Mouse (Mus musculus): Measurements from ENCODE around the gene Tacr2. TPM values are rescaled to one million over a fixed set of nuclear protein-coding genes. Genes with fewer than 3 reads are reported as not detected.

Tacr2 gene
- polyA plus RNA-seq, 1 experiment from 2014 or later: not detected

GRCm38 (mm10) chr10:62244067-62244466 lies 8.2 kb upstream of the Tacr2 start:
- no peaks in the 10 kb centered on the region for H3K4me1 ChIP-seq
- H3K36me3 ChIP-seq: no peaks in the 10 kb centered on the region
- ATAC-seq (ENCODE audit: low FRiP score): no peak
- H3K9ac ChIP-seq: no peak overlapping the region
- no peaks in the 10 kb centered on the region for H3K27me3 ChIP-seq
- no peaks in the 10 kb centered on the region for H3K9me3 ChIP-seq (replicated peaks)
- no peak overlapping the region for H3K27ac ChIP-seq
- no peak overlapping the region for H3K4me2 ChIP-seq (replicated peaks)
- H3K4me3 ChIP-seq: no peak overlapping the region
- 92% methylated on average over 9 of the region's 9 CpGs for WGBS

GRCm38 (mm10) chr10:62247156-62247555 lies 5.1 kb upstream of the Tacr2 start:
- H3K9ac ChIP-seq: no peak overlapping the region
- no peak overlapping the region for H3K4me2 ChIP-seq (replicated peaks)
- ATAC-seq (ENCODE audit: low FRiP score): no peak
- H3K9me3 ChIP-seq (replicated peaks): no peaks in the 10 kb centered on the region
- no peaks in the 10 kb centered on the region for H3K27me3 ChIP-seq
- no peaks in the 10 kb centered on the region for H3K4me1 ChIP-seq
- H3K36me3 ChIP-seq: no peaks in the 10 kb centered on the region
- 64% methylated on average over 3 of the region's 3 CpGs for WGBS
- no peak overlapping the region for H3K4me3 ChIP-seq
- H3K27ac ChIP-seq: no peak overlapping the region

- 67% methylated on average over 8 of the region's 8 CpGs for WGBS
- H3K9ac ChIP-seq: no peak overlapping the region
- no peak for ATAC-seq (ENCODE audit: low FRiP score)
- no peaks in the 10 kb centered on the region for H3K36me3 ChIP-seq
- no peaks in the 10 kb centered on the region for H3K9me3 ChIP-seq (replicated peaks)
- no peaks in the 10 kb centered on the region for H3K4me1 ChIP-seq
- no peak overlapping the region for H3K27ac ChIP-seq
- H3K27me3 ChIP-seq: no peaks in the 10 kb centered on the region; the same call in 1 of the 2 replicates
- H3K4me3 ChIP-seq: no peak overlapping the region
- H3K4me2 ChIP-seq (replicated peaks): no peak overlapping the region
These were observed 4.4 kb upstream of the Tacr2 start for GRCm38 (mm10) chr10:62247815-62248214.

DNA sequence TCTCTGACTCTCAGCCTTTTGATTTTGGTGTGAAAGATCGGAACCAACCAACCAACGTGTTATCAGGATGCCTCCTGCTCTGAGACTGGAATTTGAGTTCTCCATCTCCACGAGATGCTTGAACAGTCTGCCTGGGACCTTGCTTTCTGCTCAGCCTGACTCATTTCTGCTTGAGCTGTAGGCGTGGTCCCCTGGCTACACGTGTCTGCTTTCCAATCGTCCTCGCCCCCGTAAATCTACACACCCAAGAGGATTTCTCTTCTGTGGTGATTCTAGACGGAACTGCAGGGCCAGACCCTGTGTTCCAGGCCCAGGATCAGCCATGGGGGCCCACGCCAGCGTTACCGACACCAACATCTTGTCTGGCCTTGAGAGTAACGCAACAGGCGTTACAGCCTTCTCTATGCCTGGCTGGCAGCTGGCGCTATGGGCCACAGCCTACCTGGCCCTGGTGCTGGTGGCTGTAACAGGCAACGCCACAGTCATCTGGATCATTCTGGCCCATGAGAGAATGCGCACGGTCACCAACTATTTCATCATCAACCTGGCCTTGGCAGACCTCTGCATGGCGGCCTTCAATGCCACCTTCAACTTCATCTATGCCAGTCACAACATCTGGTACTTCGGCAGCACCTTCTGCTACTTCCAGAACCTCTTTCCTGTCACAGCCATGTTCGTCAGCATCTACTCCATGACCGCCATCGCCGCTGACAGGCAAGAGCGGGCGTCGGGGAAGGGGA lies 428 bp downstream of the Tacr2 start:
- H3K27me3 ChIP-seq: no peaks in the 10 kb centered on the region; the same call in 1 of the 2 replicates
- no peak overlapping the region for H3K4me2 ChIP-seq (replicated peaks)
- WGBS: 89% methylated on average over 27 of the region's 27 CpGs
- H3K4me1 ChIP-seq: no peaks in the 10 kb centered on the region
- ATAC-seq (ENCODE audit: low FRiP score): no peak
- H3K9ac ChIP-seq: no peak overlapping the region
- no peaks in the 10 kb centered on the region for H3K9me3 ChIP-seq (replicated peaks)
- no peaks in the 10 kb centered on the region for H3K36me3 ChIP-seq
- H3K27ac ChIP-seq: no peak overlapping the region
- no peak overlapping the region for H3K4me3 ChIP-seq

DNA sequence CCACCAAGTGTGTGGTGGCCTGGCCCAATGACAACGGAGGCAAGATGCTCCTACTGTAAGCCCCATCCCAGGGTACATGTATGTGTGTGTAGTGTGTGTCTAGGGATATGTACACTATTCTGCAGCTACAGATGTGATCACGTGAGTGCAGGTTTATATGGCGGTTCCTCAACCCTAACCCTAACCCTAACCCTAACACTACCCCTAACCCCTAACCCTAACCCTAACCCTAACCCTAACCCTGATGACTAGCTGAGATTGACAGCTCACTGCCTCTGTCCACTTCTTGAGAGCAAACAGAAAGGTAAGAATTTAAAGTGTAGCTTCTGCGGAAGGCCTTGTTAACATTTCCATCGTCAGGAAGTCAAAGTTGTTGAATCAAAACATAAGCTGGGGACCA lies 6.1 kb downstream of the Tacr2 start:
- no peaks in the 10 kb centered on the region for H3K36me3 ChIP-seq
- no peaks in the 10 kb centered on the region for H3K9me3 ChIP-seq (replicated peaks)
- no peak overlapping the region for H3K4me3 ChIP-seq
- ATAC-seq (ENCODE audit: low FRiP score): no peak
- H3K4me1 ChIP-seq: no peaks in the 10 kb centered on the region
- no peak overlapping the region for H3K4me2 ChIP-seq (replicated peaks)
- WGBS: 90% methylated on average over 5 of the region's 5 CpGs
- H3K27me3 ChIP-seq: no peaks in the 10 kb centered on the region; the same call in 1 of the 2 replicates
- H3K27ac ChIP-seq: no peak overlapping the region
- no peak overlapping the region for H3K9ac ChIP-seq

DNA sequence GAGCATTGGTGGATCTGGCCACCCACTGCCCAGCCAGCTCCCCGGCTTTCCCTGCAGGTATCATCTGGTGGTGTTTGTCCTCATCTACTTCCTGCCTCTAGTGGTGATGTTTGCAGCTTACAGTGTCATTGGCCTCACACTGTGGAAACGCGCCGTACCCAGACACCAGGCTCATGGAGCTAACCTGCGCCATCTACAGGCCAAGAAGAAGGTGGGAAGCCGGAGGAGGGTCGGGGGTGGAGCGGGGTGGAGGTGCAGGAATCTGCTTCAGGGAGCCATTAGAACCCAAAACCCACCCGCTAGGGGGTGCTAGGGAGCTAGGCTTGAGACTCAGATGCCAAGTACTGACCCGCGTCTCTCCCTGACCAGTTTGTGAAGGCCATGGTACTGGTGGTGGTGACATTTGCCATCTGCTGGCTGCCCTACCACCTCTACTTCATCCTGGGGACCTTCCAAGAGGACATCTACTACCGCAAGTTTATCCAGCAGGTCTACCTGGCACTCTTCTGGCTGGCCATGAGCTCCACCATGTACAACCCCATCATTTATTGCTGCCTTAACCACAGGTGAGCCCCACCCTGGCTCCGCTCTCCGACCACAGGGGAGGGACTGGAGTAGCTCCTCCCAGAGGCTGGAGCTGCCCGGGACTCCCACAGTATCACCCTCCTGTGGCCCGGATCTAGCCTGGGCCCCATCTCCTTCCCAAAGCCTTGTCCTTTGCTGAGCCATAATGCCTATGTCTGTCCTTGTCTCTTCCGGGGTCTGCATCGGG lies 9.1 kb downstream of the Tacr2 start:
- H3K9ac ChIP-seq: no peak overlapping the region
- H3K36me3 ChIP-seq: no peaks in the 10 kb centered on the region
- 17% methylated on average over 18 of the region's 18 CpGs for WGBS
- no peaks in the 10 kb centered on the region; the same call in 1 of the 2 replicates for H3K27me3 ChIP-seq
- H3K27ac ChIP-seq: no peak overlapping the region
- no peaks in the 10 kb centered on the region for H3K9me3 ChIP-seq (replicated peaks)
- H3K4me3 ChIP-seq: no peak overlapping the region
- H3K4me1 ChIP-seq: no peaks in the 10 kb centered on the region
- peak; percentile 71 for ATAC-seq (ENCODE audit: low FRiP score)
- H3K4me2 ChIP-seq (replicated peaks): no peak overlapping the region

GRCm38 (mm10) chr10:62264299-62264698 lies 12.1 kb downstream of the Tacr2 start:
- Histone ChIP-seq H3K4me1 (no peaks in the 10 kb centered on the region), H3K9me3 (replicated peaks) (no peaks in the 10 kb centered on the region), H3K36me3 (peaks cover 3% of the 10 kb centered on the region; the same call in 1 of the 2 replicates), H3K4me3 (no peak overlapping the region), H3K27me3 (no peaks in the 10 kb centered on the region; the same call in 1 of the 2 replicates), H3K27ac (no peak overlapping the region), H3K4me2 (replicated peaks) (no peak overlapping the region), H3K9ac (no peak overlapping the region)
- 88% methylated on average over 2 of the region's 2 CpGs for WGBS
- no peak for ATAC-seq (ENCODE audit: low FRiP score)

DNA sequence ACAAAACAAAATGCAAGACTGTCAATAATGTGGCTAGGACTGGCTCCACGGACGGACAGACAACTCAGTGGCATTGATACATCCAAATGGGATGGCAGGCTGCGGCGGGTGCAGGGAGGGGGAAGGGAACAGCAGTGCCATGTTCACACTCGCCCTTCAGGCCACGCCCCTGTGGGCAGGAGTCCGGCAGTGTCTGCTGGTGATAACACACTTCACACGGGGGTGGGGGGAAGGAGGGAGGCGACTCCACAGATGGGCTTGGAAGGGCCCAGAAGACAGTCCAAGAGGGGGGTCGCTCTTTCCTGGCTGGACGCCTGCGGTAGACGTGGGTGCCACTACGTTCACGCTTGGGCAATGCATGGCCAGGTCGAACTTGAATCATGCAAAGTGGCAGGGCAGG lies 17.0 kb downstream of the Tacr2 start:
- Histone ChIP-seq H3K27me3 (no peaks in the 10 kb centered on the region), H3K9ac (no peak overlapping the region), H3K4me2 (replicated peaks) (no peak overlapping the region), H3K4me3 (no peak overlapping the region), H3K36me3 (peaks cover 35% of the 10 kb centered on the region), H3K27ac (no peak overlapping the region), H3K9me3 (replicated peaks) (no peaks in the 10 kb centered on the region), H3K4me1 (no peaks in the 10 kb centered on the region)
- no peak for ATAC-seq (ENCODE audit: low FRiP score)
- 83% methylated on average over 16 of the region's 16 CpGs for WGBS

DNA sequence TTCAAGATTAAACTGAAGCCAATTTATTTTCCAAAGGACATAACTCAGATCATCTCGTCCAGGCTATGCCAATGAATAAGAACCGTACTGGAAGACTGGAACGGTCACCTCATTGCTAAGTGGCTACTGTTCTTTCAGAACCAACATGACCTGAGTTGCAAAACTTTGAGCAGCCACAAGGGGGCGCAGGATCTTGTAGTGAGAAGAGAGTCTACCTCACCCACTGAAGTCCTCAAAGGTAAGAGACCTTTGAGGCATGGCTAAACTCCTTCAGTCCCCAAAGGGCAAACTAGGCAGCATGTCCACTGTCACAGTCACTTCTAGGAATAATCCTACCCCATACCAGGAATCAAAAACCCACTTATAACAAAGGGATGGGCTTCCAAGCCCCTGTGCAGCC lies 23.0 kb downstream of the Tacr2 start:
- H3K27ac ChIP-seq: no peak overlapping the region
- H3K9ac ChIP-seq: no peak overlapping the region
- no peaks in the 10 kb centered on the region for H3K4me1 ChIP-seq
- H3K9me3 ChIP-seq (replicated peaks): 0 out of 2 replicates have a peak, but pooled peaks cover 3% of the 10 kb centered on the region
- no peak for ATAC-seq (ENCODE audit: low FRiP score)
- WGBS: 43% methylated on average over 4 of the region's 4 CpGs
- no peaks in the 10 kb centered on the region for H3K27me3 ChIP-seq
- H3K4me2 ChIP-seq (replicated peaks): no peak overlapping the region
- no peak overlapping the region for H3K4me3 ChIP-seq
- H3K36me3 ChIP-seq: peaks cover 41% of the 10 kb centered on the region

GRCm38 (mm10) chr10:62277499-62278293 lies 25.5 kb downstream of the Tacr2 start:
- no peak overlapping the region for H3K4me2 ChIP-seq (replicated peaks)
- no peaks in the 10 kb centered on the region for H3K4me1 ChIP-seq
- H3K36me3 ChIP-seq: peaks cover 43% of the 10 kb centered on the region
- H3K9me3 ChIP-seq (replicated peaks): 0 out of 2 replicates have a peak, but pooled peaks cover 6% of the 10 kb centered on the region
- no peak overlapping the region for H3K9ac ChIP-seq
- 95% methylated on average over 18 of the region's 19 CpGs for WGBS
- H3K27ac ChIP-seq: no peak overlapping the region
- no peak overlapping the region for H3K4me3 ChIP-seq
- no peaks in the 10 kb centered on the region for H3K27me3 ChIP-seq
- no peak for ATAC-seq (ENCODE audit: low FRiP score)

GRCm38 (mm10) chr10:62279066-62279465 lies 26.8 kb downstream of the Tacr2 start:
- ATAC-seq (ENCODE audit: low FRiP score): no peak
- 0 out of 2 replicates have a peak, but pooled peaks cover 6% of the 10 kb centered on the region for H3K9me3 ChIP-seq (replicated peaks)
- no peak overlapping the region for H3K9ac ChIP-seq
- H3K4me3 ChIP-seq: no peak overlapping the region
- WGBS: 64% methylated on average over 3 of the region's 3 CpGs
- H3K4me1 ChIP-seq: no peaks in the 10 kb centered on the region
- H3K27ac ChIP-seq: no peak overlapping the region
- no peaks in the 10 kb centered on the region for H3K27me3 ChIP-seq
- H3K4me2 ChIP-seq (replicated peaks): no peak overlapping the region
- peaks cover 51% of the 10 kb centered on the region for H3K36me3 ChIP-seq

- H3K4me2 ChIP-seq (replicated peaks): no peak overlapping the region
- H3K36me3 ChIP-seq: peaks cover 52% of the 10 kb centered on the region
- no peaks in the 10 kb centered on the region for H3K27me3 ChIP-seq
- no peak for ATAC-seq (ENCODE audit: low FRiP score)
- H3K27ac ChIP-seq: no peak overlapping the region
- H3K9ac ChIP-seq: no peak overlapping the region
- 88% methylated on average over 4 of the region's 4 CpGs for WGBS
- 0 out of 2 replicates have a peak, but pooled peaks cover 6% of the 10 kb centered on the region for H3K9me3 ChIP-seq (replicated peaks)
- H3K4me3 ChIP-seq: no peak overlapping the region
- no peaks in the 10 kb centered on the region for H3K4me1 ChIP-seq
These were observed 27.4 kb downstream of the Tacr2 start for GRCm38 (mm10) chr10:62279671-62280070.

Measured in hindbrain, embryonic 12.5 days (tissue).